Mouse (Mus musculus): Measurements from ENCODE around the gene Hmcn2. TPM values are rescaled to one million over a fixed set of nuclear protein-coding genes. Genes with fewer than 3 reads are reported as not detected.

Hmcn2 gene
- 0.42 and 0.49 TPM in 2 replicates for polyA plus RNA-seq (2016; fragmentation: Nextera tagmentation; extraction: Ambion mirVana)

DNA sequence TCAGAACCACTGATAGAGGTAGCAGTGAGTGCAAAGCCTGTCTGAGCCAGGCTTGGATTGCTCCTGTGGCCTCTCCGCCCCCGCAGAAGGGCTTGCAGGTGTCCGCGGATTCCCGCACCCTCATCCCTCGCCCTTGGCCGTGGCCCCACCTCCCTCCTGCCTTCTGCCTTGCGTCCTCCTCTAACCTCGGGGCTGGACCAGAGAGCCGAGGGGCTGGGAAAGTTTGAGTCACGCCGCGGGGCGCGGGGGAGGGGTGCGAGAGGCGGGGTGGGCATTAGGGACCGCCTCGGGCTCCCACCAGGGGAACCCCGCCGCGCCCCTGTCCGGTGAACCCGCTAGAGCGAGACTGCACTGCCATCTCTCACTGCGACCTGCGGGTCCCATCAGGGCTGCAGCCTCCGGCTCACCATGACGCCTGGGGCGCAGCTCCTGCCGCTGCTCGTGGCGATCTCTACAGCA is at the start of gene Hmcn2:
TSS of gene Hmcn2 (plus strand) at position 409 of the 459 bp plus-strand sequence.
- Histone ChIP-seq H3K36me3 (no peaks in the 10 kb centered on the region), H3K9me3 (replicated peaks) (no peaks in the 10 kb centered on the region), H3K27me3 (replicated peaks) (peaks cover 94% of the 10 kb centered on the region), H3K4me1 (replicated peaks) (peaks cover 21% of the 10 kb centered on the region), H3K4me3 (peak within 1 kb of the TSS; percentile 42), H3K4me2 (peak within 1 kb of the TSS; percentile 71), H3K27ac (ENCODE audit: poor library complexity, severe bottlenecking) (no peak within 1 kb of the TSS), H3K9ac (peak within 1 kb of the TSS; percentile 25; the same call in 1 of the 2 replicates)
- 2% methylated on average over 31 of the region's 33 CpGs for WGBS
- ATAC-seq (ENCODE audit: insufficient number of reproducible peaks, low FRiP score) = no peak

DNA sequence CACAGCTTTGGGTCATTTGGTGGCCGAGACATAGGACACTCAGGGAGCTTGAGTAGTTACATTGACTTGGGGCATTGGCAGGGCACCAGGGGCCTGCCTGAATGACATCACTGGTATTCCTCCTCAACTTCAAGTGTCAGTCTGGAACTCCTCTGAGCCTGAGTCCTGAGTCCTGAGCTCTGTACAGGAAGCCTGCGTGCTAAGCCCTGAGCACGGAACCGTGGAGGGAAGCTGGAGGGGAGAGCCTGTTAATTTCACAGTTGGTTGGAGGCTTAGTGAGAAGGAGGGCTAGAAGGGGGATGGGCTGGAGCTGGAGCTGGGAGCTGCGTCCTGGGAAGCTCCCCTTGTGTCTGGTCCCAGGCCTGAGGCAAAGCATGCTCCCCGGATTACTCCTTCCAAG is 46.8 kb upstream of the Hmcn2 start:
- WGBS = 43% methylated on average over 6 of the region's 6 CpGs
- Histone ChIP-seq H3K9ac (no peak overlapping the region; the same call in 1 of the 2 replicates), H3K9me3 (replicated peaks) (no peaks in the 10 kb centered on the region), H3K36me3 (peaks cover 23% of the 10 kb centered on the region), H3K4me3 (no peak overlapping the region), H3K27ac (ENCODE audit: poor library complexity, severe bottlenecking) (peak overlapping the region; percentile 6; the same call in 1 of the 2 replicates), H3K4me2 (no peak overlapping the region), H3K4me1 (replicated peaks) (peaks cover 64% of the 10 kb centered on the region), H3K27me3 (replicated peaks) (no peaks in the 10 kb centered on the region)
- no peak for ATAC-seq (ENCODE audit: insufficient number of reproducible peaks, low FRiP score)

DNA sequence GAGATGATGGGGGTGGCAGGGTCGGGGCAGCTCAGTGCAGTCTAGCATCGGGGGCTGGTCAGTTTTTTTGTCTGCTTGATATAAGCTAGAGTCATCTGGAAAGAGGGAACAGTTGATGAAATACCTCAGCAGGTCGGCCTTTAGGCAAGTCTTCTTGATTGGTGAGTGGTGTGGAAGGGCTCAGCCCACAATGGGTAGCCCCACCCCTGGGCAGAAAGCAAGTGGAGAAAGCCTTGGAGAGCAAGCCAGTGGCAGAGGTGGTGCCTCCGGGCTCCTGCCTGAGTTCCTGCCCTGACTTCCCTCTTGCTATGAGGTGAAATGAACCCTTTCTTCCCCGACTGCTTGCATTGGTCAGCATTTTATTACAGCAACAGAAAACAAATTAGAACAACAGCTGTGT is 45.6 kb upstream of the Hmcn2 start:
- no peak overlapping the region for H3K4me3 ChIP-seq
- no peak overlapping the region for H3K4me2 ChIP-seq
- peaks cover 23% of the 10 kb centered on the region for H3K36me3 ChIP-seq
- ATAC-seq (ENCODE audit: insufficient number of reproducible peaks, low FRiP score) = no peak
- no peaks in the 10 kb centered on the region for H3K27me3 ChIP-seq (replicated peaks)
- H3K4me1 ChIP-seq (replicated peaks) = peaks cover 52% of the 10 kb centered on the region
- H3K9ac ChIP-seq = 0 out of 2 replicates have a peak overlapping the region, but pooled peaks have one; percentile 0
- 53% methylated on average over 5 of the region's 5 CpGs for WGBS
- H3K27ac ChIP-seq (ENCODE audit: poor library complexity, severe bottlenecking) = no peak overlapping the region
- no peaks in the 10 kb centered on the region for H3K9me3 ChIP-seq (replicated peaks)

DNA sequence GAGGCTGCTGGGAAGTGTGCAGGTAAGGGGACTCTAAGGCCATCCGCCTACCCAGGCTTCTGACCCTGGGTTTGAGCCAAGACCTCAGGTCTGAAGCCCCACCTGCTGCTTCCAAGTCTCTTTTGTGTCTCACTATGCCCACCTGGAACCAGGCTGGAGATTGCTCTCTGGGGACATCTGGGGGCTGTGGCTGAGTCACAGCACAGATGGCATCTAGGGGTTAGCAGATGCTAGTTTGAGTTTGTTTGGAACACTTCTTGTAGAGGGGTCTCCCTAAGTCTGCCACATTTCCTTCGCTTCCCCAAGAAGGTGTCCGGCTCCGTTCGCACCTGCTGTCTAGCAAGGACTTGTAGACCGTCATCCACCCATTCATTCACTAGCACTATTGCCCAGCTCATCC is 45.0 kb upstream of the Hmcn2 start:
- Histone ChIP-seq H3K9ac (0 out of 2 replicates have a peak overlapping the region, but pooled peaks have one; percentile 0), H3K9me3 (replicated peaks) (no peaks in the 10 kb centered on the region), H3K27me3 (replicated peaks) (no peaks in the 10 kb centered on the region), H3K4me1 (replicated peaks) (peaks cover 47% of the 10 kb centered on the region), H3K4me2 (no peak overlapping the region), H3K27ac (ENCODE audit: poor library complexity, severe bottlenecking) (no peak overlapping the region), H3K4me3 (no peak overlapping the region), H3K36me3 (peaks cover 23% of the 10 kb centered on the region)
- no peak for ATAC-seq (ENCODE audit: insufficient number of reproducible peaks, low FRiP score)
- WGBS = 90% methylated on average over 6 of the region's 6 CpGs

DNA sequence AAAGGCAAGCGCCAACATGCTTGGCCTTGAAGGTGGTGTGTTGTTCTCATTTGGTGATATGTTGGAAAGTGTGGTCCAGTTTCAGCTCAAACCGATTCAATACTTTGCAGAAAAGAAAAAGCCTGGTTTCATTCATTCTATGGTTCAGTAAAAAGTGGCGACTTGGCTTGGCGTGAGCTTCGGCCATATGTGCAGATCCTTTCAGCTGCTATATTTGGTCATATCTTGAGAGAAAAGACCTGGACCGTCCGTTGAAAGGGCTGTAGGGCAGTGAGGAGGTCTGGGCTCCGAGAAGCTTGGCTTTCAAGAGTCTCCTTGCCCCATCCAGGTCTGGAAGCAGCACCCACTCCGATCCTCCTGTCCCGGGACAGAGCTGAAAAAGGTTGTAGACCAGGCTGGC is 44.4 kb upstream of the Hmcn2 start:
- ATAC-seq (ENCODE audit: insufficient number of reproducible peaks, low FRiP score) = no peak
- H3K4me2 ChIP-seq = no peak overlapping the region
- no peaks in the 10 kb centered on the region for H3K9me3 ChIP-seq (replicated peaks)
- no peak overlapping the region for H3K27ac ChIP-seq (ENCODE audit: poor library complexity, severe bottlenecking)
- H3K4me3 ChIP-seq = no peak overlapping the region
- peaks cover 23% of the 10 kb centered on the region for H3K36me3 ChIP-seq
- H3K4me1 ChIP-seq (replicated peaks) = peaks cover 40% of the 10 kb centered on the region
- 92% methylated on average over 10 of the region's 10 CpGs for WGBS
- H3K9ac ChIP-seq = no peak overlapping the region
- H3K27me3 ChIP-seq (replicated peaks) = no peaks in the 10 kb centered on the region

DNA sequence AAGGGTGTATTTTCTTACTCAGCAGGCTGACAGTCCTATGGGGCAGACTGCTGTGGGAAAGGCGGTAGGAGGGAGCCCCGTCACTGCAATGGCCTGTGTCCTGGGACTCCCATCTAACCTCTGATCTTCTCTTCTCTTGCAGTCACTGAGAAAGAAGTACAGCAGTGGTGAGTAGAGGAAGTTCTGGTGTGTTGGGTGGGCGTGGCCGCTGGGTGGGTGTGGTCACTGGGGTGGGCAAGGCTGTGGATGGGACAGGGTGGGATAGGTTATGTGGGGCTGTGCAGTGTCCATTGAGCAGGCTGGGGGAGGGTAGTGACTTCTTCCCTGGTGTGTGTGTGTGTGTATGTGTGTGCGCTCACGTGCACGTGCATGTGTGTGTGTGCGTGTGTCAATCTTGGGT is 43.7 kb upstream of the Hmcn2 start:
- no peak for ATAC-seq (ENCODE audit: insufficient number of reproducible peaks, low FRiP score)
- Histone ChIP-seq H3K36me3 (peaks cover 29% of the 10 kb centered on the region), H3K9ac (no peak overlapping the region), H3K9me3 (replicated peaks) (no peaks in the 10 kb centered on the region), H3K27ac (ENCODE audit: poor library complexity, severe bottlenecking) (no peak overlapping the region), H3K4me1 (replicated peaks) (peaks cover 34% of the 10 kb centered on the region), H3K4me2 (no peak overlapping the region), H3K27me3 (replicated peaks) (no peaks in the 10 kb centered on the region), H3K4me3 (no peak overlapping the region)
- WGBS = 82% methylated on average over 8 of the region's 8 CpGs

DNA sequence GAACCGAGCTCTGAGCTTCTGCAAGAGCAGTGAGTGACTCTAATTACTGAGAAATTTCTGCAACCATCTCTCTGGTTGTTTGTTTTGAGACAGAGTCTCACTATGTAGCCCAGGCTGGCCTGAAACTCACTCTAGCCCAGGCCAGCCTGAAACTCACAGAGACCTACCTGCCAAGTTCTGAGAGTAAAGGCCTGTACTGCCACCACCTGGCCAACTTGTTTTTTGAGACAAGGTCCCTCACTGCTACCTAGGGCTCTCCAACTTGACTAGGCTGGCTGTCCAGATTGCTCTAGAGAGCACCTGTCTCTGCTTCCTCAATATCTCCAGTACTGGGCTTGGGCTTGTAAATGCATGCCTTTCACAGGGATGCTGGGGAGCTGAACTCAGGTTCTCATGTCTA is 43.1 kb upstream of the Hmcn2 start:
- Histone ChIP-seq H3K27me3 (replicated peaks) (no peaks in the 10 kb centered on the region), H3K36me3 (peaks cover 35% of the 10 kb centered on the region), H3K9me3 (replicated peaks) (no peaks in the 10 kb centered on the region), H3K9ac (no peak overlapping the region), H3K4me2 (no peak overlapping the region), H3K4me1 (replicated peaks) (peaks cover 28% of the 10 kb centered on the region), H3K4me3 (no peak overlapping the region), H3K27ac (ENCODE audit: poor library complexity, severe bottlenecking) (no peak overlapping the region)
- 72% methylated on average over 1 of the region's 1 CpGs for WGBS
- ATAC-seq (ENCODE audit: insufficient number of reproducible peaks, low FRiP score) = no peak

DNA sequence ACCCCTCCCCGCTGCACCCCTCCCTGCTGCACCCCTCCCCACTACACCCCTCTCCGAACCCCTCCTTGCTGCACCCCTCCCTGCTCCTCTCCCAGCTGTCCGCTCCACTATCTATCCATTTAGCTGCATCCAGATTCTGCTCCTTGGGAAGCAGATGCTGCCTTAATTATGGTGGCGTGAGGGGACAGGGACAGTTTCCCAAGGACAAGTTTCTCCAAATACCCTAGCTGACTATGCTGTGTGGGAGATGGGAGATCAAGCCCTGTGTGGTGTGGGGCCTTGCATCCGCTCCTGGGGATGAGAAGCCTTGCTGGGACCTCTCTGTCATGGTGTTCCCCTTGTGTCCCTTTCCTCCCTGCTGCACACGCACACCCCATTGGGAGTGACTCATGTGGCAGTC is 39.2 kb upstream of the Hmcn2 start:
- Histone ChIP-seq H3K27ac (ENCODE audit: poor library complexity, severe bottlenecking) (no peak overlapping the region), H3K4me1 (replicated peaks) (peaks cover 10% of the 10 kb centered on the region; the same call in 1 of the 2 replicates), H3K9ac (no peak overlapping the region), H3K36me3 (peaks cover 30% of the 10 kb centered on the region), H3K27me3 (replicated peaks) (no peaks in the 10 kb centered on the region), H3K9me3 (replicated peaks) (no peaks in the 10 kb centered on the region), H3K4me3 (no peak overlapping the region), H3K4me2 (no peak overlapping the region)
- WGBS = 91% methylated on average over 6 of the region's 6 CpGs
- no peak for ATAC-seq (ENCODE audit: insufficient number of reproducible peaks, low FRiP score)

DNA sequence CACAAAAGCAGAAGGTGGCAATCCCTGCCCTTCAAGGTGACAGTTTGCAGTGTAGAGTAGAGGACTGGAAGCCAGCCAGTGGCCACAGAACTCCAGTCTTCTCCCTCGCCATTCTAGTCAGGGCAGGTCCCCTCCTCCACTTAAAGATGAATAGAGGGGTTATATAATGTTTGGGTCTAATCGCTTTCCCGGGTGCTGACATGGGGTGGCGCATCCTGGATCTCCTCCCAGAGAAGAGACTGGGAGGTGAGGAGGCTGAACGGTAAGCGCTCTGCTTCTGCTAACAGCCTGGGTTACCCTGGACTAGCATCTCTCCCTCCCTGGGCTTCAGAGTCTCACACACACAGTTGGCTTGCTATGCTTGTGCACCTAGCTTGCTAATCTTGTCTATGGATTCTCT is 36.4 kb upstream of the Hmcn2 start:
- Histone ChIP-seq H3K9me3 (replicated peaks) (no peaks in the 10 kb centered on the region), H3K36me3 (peaks cover 43% of the 10 kb centered on the region), H3K4me3 (no peak overlapping the region), H3K27ac (ENCODE audit: poor library complexity, severe bottlenecking) (no peak overlapping the region), H3K27me3 (replicated peaks) (no peaks in the 10 kb centered on the region), H3K9ac (no peak overlapping the region), H3K4me1 (replicated peaks) (peaks cover 10% of the 10 kb centered on the region; the same call in 1 of the 2 replicates), H3K4me2 (no peak overlapping the region)
- no peak for ATAC-seq (ENCODE audit: insufficient number of reproducible peaks, low FRiP score)
- 71% methylated on average over 6 of the region's 6 CpGs for WGBS

DNA sequence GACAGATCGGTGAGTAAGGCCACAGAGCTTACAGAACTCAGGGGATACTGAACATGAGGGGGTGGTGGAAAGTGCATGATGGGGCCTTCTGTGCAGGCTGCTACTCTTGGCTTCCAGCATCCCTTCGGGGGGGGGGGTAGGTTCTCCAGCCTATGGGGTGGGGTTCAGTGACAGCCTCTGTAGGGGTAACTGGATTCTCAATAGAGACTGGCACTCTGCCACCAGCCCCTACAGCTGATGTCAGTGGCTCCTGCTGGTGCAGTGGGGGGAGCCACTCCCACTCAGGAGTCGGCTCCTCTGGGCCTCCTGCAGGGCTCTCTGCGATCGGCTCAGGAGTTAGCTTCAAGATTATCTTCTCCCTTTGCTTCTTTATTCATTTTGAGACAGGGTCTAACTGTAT is 35.7 kb upstream of the Hmcn2 start:
- H3K9ac ChIP-seq = no peak overlapping the region
- no peak overlapping the region for H3K4me2 ChIP-seq
- no peak for ATAC-seq (ENCODE audit: insufficient number of reproducible peaks, low FRiP score)
- no peaks in the 10 kb centered on the region for H3K9me3 ChIP-seq (replicated peaks)
- peaks cover 10% of the 10 kb centered on the region; the same call in 1 of the 2 replicates for H3K4me1 ChIP-seq (replicated peaks)
- no peak overlapping the region for H3K27ac ChIP-seq (ENCODE audit: poor library complexity, severe bottlenecking)
- 71% methylated on average over 5 of the region's 5 CpGs for WGBS
- H3K4me3 ChIP-seq = no peak overlapping the region
- peaks cover 48% of the 10 kb centered on the region for H3K36me3 ChIP-seq
- no peaks in the 10 kb centered on the region for H3K27me3 ChIP-seq (replicated peaks)

DNA sequence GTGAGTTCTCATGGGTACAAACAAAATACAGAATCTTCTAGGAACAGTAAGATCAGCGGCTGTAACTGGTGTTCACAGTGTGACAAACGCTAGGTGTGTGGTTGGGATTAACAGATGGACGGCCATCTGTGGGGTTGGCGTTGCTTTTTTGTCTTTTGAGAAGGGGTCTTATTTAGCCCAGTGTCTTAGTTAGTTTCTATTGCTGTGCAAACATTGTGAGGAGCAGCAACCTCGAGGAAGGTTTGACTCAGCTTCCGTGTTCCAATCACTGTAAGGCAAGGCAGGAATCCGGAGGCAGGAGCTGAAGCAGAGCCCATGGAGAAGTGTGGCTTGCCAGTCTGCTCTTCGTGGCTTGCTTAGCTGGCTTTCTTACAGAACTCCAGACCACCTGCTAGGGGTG is 33.1 kb upstream of the Hmcn2 start:
- Histone ChIP-seq H3K4me1 (replicated peaks) (peaks cover 10% of the 10 kb centered on the region; the same call in 1 of the 2 replicates), H3K9me3 (replicated peaks) (no peaks in the 10 kb centered on the region), H3K27ac (ENCODE audit: poor library complexity, severe bottlenecking) (no peak overlapping the region), H3K27me3 (replicated peaks) (no peaks in the 10 kb centered on the region), H3K4me2 (no peak overlapping the region), H3K9ac (no peak overlapping the region), H3K4me3 (no peak overlapping the region), H3K36me3 (peaks cover 61% of the 10 kb centered on the region)
- WGBS = 86% methylated on average over 8 of the region's 8 CpGs
- no peak for ATAC-seq (ENCODE audit: insufficient number of reproducible peaks, low FRiP score)

DNA sequence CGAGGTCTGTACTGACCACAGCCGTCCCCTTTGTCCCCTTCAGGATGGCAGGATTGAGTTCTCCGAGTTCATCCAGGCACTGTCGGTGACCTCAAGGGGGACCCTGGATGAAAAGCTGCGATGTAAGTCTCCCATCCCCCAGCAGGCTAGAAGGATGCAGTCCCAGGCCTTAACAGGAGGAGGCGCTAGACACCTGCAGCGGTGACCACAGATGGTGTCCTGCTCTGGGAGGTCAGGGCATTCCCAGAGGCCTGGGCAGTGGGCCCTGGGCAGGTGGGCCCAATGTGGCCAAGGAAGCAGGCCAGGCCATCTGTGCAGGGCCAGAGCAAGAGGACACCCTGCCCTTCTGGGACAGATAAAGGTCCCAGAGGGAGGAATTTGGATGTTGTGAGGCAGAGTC is 31.9 kb upstream of the Hmcn2 start:
- no peak overlapping the region for H3K4me3 ChIP-seq
- peaks cover 10% of the 10 kb centered on the region; the same call in 1 of the 2 replicates for H3K4me1 ChIP-seq (replicated peaks)
- no peaks in the 10 kb centered on the region for H3K27me3 ChIP-seq (replicated peaks)
- H3K27ac ChIP-seq (ENCODE audit: poor library complexity, severe bottlenecking) = no peak overlapping the region
- no peak for ATAC-seq (ENCODE audit: insufficient number of reproducible peaks, low FRiP score)
- H3K9ac ChIP-seq = no peak overlapping the region
- 46% methylated on average over 7 of the region's 7 CpGs for whole genome bisulfite sequencing
- H3K36me3 ChIP-seq = peaks cover 73% of the 10 kb centered on the region
- no peak overlapping the region for H3K4me2 ChIP-seq
- H3K9me3 ChIP-seq (replicated peaks) = no peaks in the 10 kb centered on the region
